Mouse (Mus musculus) neural tube, embryonic 13.5 days (tissue): ENCODE measurements at regions not wholly inside any gene's neighbourhood (a gene's known extent, or its start where the extent isn't known, plus 50 kb on each side); places are given as distances from the start of the nearest gene placed in this dataset.

Experiments
- ATAC-seq: fragments of 200-750 bp; cut with Nextera tagmentation; 2 replicates; pipeline ENCODE4 v1.8.0; 2017; ENCODE audit warnings: low read depth, mild to moderate bottlenecking, moderate TSS enrichment, moderate library complexity
- H3K27ac ChIP-seq: fragments of 300-500 bp; sonication (generic); replicated peaks from 2 replicates; pipeline ENCODE4 v1.5.1; 2015; ENCODE audit warnings: moderate library complexity, mild to moderate bottlenecking, inconsistent platforms
- H3K27me3 ChIP-seq: fragments of 300-500 bp; sonication (generic); 2 replicates; pipeline ENCODE4 v1.6.1; 2015; ENCODE audit warnings: mild to moderate bottlenecking, inconsistent platforms
- H3K36me3 ChIP-seq: fragments of 300-500 bp; sonication (generic); 2 replicates; pipeline ENCODE4 v1.6.1; 2015; ENCODE audit warnings: mild to moderate bottlenecking, inconsistent platforms
- H3K4me1 ChIP-seq: fragments of 300-500 bp; sonication (generic); replicated peaks from 2 replicates; pipeline ENCODE4 v1.6.1; 2015; ENCODE audit warnings: inconsistent platforms
- H3K4me2 ChIP-seq: fragments of 300-500 bp; sonication (generic); 2 replicates; pipeline ENCODE4 v1.6.1; 2015; ENCODE audit warnings: inconsistent platforms, mild to moderate bottlenecking, moderate library complexity
- H3K4me3 ChIP-seq: fragments of 300-500 bp; sonication (generic); 2 replicates; pipeline ENCODE4 v1.5.1; 2015; ENCODE audit warnings: mild to moderate bottlenecking, inconsistent platforms
- H3K9ac ChIP-seq: fragments of 300-500 bp; sonication (generic); 2 replicates; pipeline ENCODE4 v1.6.1; 2015; ENCODE audit warnings: moderate library complexity, mild to moderate bottlenecking, inconsistent platforms
- H3K9me3 ChIP-seq: fragments of 300-500 bp; sonication (generic); 2 replicates; pipeline ENCODE4 v1.6.1; 2016; ENCODE audit warnings: inconsistent platforms
- WGBS: fragments of 180-500 bp; shearing (Covaris S2); methylation state at CpG from one replicate; pipeline ENCODE4 v1.1.7; 2015; 5-methylcytosine and 5-hydroxymethylcytosine counted together

- ATAC-seq = no peak
- Histone ChIP-seq H3K4me3 (no peak overlapping the region), H3K4me1 (peaks cover 21% of the 10 kb centered on the region), H3K27me3 (no peaks in the 10 kb centered on the region), H3K27ac (no peak overlapping the region), H3K4me2 (no peak overlapping the region), H3K36me3 (no peaks in the 10 kb centered on the region), H3K9ac (no peak overlapping the region), H3K9me3 (no peaks in the 10 kb centered on the region)
- WGBS = 90% methylated on average over 3 of the region's 3 CpGs
Measured at GRCm38 (mm10) chr3:105228401-105228800, 161.8 kb downstream of the 4930564D02Rik start.

DNA sequence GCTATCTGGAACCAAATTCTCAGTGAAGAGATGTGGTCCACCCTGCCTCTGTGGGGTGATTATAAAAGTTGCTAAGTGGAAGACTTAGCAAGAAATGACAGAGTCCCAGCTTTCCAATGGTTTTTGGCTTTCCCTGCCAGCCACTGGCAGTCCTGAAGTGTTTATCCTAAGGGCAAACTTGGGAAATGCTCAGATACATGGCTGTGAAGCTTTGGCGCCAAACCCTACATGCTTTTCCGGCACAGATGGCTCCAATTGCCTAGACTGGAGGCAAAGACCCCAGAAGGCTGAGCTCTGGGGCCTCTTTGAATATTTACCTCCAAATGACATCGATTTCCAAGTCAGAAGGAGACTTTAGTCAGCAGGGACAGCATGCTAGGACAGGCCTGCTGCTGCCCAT lies 174.4 kb downstream of the 4930564D02Rik start:
- Histone ChIP-seq H3K9me3 (no peaks in the 10 kb centered on the region), H3K4me3 (no peak overlapping the region), H3K4me1 (0 out of 2 replicates have a peak, but pooled peaks cover 7% of the 10 kb centered on the region), H3K36me3 (no peaks in the 10 kb centered on the region), H3K27ac (no peak overlapping the region), H3K27me3 (no peaks in the 10 kb centered on the region), H3K4me2 (no peak overlapping the region), H3K9ac (no peak overlapping the region)
- no peak for ATAC-seq
- 86% methylated on average over 3 of the region's 3 CpGs for WGBS

GRCm38 (mm10) chr3:105257096-105257495 lies 190.5 kb downstream of the 4930564D02Rik start:
- no peaks in the 10 kb centered on the region for H3K27me3 ChIP-seq
- no peaks in the 10 kb centered on the region for H3K4me1 ChIP-seq
- no peak overlapping the region for H3K27ac ChIP-seq
- no peaks in the 10 kb centered on the region for H3K36me3 ChIP-seq
- H3K4me3 ChIP-seq = no peak overlapping the region
- WGBS = 81% methylated on average over 2 of the region's 2 CpGs
- no peak overlapping the region for H3K9ac ChIP-seq
- H3K9me3 ChIP-seq = no peaks in the 10 kb centered on the region
- no peak for ATAC-seq
- no peak overlapping the region for H3K4me2 ChIP-seq

- no peaks in the 10 kb centered on the region for H3K27me3 ChIP-seq
- 31% methylated on average over 4 of the region's 4 CpGs for whole genome bisulfite sequencing
- H3K9me3 ChIP-seq = no peaks in the 10 kb centered on the region
- no peak overlapping the region for H3K4me2 ChIP-seq
- no peaks in the 10 kb centered on the region for H3K36me3 ChIP-seq
- no peak for ATAC-seq
- no peak overlapping the region for H3K4me3 ChIP-seq
- H3K4me1 ChIP-seq = no peaks in the 10 kb centered on the region
- H3K9ac ChIP-seq = no peak overlapping the region
- H3K27ac ChIP-seq = no peak overlapping the region
Measured at GRCm38 (mm10) chr3:105275241-105275640, 176.9 kb upstream of the Kcnd3 start.

GRCm38 (mm10) chr3:105280971-105281370 lies 171.2 kb upstream of the Kcnd3 start:
- H3K9ac ChIP-seq = no peak overlapping the region
- H3K36me3 ChIP-seq = no peaks in the 10 kb centered on the region
- H3K9me3 ChIP-seq = no peaks in the 10 kb centered on the region
- no peak for ATAC-seq
- H3K4me2 ChIP-seq = no peak overlapping the region
- no peaks in the 10 kb centered on the region for H3K27me3 ChIP-seq
- H3K27ac ChIP-seq = 0 out of 2 replicates have a peak overlapping the region, but pooled peaks have one; percentile 10
- H3K4me3 ChIP-seq = no peak overlapping the region
- 67% methylated on average over 5 of the region's 5 CpGs for WGBS
- no peaks in the 10 kb centered on the region for H3K4me1 ChIP-seq

DNA sequence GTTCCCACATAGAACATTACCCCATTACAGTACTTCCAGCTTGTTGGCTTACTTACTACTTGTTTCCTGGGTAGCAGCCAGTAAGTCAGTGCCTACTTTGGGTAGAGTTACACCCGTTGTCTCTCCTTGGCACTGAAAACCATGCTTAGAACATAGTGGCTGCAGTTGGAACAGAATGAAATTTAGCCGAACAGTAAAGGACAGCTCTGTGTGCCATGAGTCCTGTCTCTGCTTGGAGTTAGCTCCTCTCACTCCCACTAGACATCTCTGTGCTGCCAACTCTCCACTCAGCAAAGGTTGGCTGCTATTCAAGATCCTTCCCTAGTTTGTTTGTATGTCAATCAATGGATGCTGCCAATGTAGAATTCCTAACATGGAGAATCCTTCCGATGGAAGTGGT lies 170.4 kb upstream of the Kcnd3 start:
- Histone ChIP-seq H3K27me3 (no peaks in the 10 kb centered on the region), H3K9me3 (no peaks in the 10 kb centered on the region), H3K4me2 (no peak overlapping the region), H3K4me3 (no peak overlapping the region), H3K9ac (no peak overlapping the region), H3K36me3 (no peaks in the 10 kb centered on the region), H3K4me1 (no peaks in the 10 kb centered on the region), H3K27ac (no peak overlapping the region)
- 93% methylated on average over 3 of the region's 3 CpGs for WGBS
- no peak for ATAC-seq

DNA sequence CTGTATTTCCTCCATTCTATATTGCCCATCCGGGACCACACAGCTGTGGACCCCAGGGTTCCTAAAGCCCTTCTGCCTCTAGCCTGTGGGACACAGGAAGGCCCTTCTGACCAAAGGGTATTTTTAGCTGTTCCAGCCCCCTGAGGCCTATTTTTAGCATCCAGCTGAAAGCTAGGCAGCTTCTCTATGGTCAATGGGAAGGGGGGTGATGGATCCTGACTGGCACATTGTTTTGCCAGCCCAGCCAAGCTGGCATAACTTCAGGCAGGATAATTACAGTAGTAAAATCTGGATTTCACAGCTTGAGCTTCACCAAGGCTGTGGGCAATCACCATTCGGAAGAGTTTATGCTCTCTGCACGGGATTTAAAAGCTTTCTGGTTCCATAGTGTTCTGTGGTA lies 153.9 kb upstream of the Kcnd3 start:
- Histone ChIP-seq H3K4me2 (no peak overlapping the region), H3K9me3 (no peaks in the 10 kb centered on the region), H3K27me3 (no peaks in the 10 kb centered on the region), H3K27ac (no peak overlapping the region), H3K36me3 (no peaks in the 10 kb centered on the region), H3K4me1 (peaks cover 10% of the 10 kb centered on the region), H3K4me3 (no peak overlapping the region), H3K9ac (no peak overlapping the region)
- no peak for ATAC-seq
- 68% methylated on average over 3 of the region's 3 CpGs for WGBS

GRCm38 (mm10) chr3:105300693-105301548 lies 151.2 kb upstream of the Kcnd3 start:
- 47% methylated on average over 7 of the region's 7 CpGs for WGBS
- Histone ChIP-seq H3K27ac (no peak overlapping the region), H3K9ac (no peak overlapping the region), H3K4me2 (no peak overlapping the region), H3K36me3 (no peaks in the 10 kb centered on the region), H3K4me1 (peaks cover 10% of the 10 kb centered on the region), H3K27me3 (no peaks in the 10 kb centered on the region), H3K9me3 (no peaks in the 10 kb centered on the region), H3K4me3 (no peak overlapping the region)
- no peak for ATAC-seq

GRCm38 (mm10) chr3:105307676-105308075 lies 144.5 kb upstream of the Kcnd3 start:
- Histone ChIP-seq H3K9ac (no peak overlapping the region), H3K27ac (no peak overlapping the region), H3K27me3 (no peaks in the 10 kb centered on the region), H3K4me3 (no peak overlapping the region), H3K36me3 (no peaks in the 10 kb centered on the region), H3K4me2 (no peak overlapping the region), H3K4me1 (no peaks in the 10 kb centered on the region), H3K9me3 (no peaks in the 10 kb centered on the region)
- WGBS = 52% methylated on average over 2 of the region's 2 CpGs
- ATAC-seq = no peak

GRCm38 (mm10) chr3:105309020-105309419 lies 143.1 kb upstream of the Kcnd3 start:
- no peak overlapping the region for H3K4me2 ChIP-seq
- 88% methylated on average over 2 of the region's 2 CpGs for WGBS
- ATAC-seq = no peak

DNA sequence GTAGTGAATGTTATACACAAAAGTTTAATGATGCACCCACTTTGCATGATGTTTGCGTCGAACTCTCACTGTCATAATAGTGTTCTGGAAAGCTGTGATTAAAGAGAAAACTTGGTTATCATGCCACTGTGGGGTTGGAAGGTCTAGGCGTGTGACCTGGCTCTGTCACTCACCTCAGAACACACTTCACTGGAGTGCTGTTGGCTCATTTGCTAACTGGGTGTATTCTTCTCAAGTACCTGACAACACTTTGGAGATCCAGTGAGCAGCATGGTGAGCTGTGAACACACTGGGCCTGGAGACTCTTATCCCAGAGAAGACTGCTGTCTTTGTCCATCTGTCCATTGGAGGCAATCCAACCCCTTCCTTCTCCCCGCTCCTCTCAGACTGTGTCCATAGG lies 98.9 kb upstream of the Kcnd3 start:
- 96% methylated on average over 4 of the region's 4 CpGs for WGBS
- Histone ChIP-seq H3K27ac (no peak overlapping the region), H3K4me2 (no peak overlapping the region), H3K9me3 (no peaks in the 10 kb centered on the region), H3K36me3 (no peaks in the 10 kb centered on the region), H3K4me3 (no peak overlapping the region), H3K4me1 (peaks cover 14% of the 10 kb centered on the region; the same call in 1 of the 2 replicates), H3K9ac (no peak overlapping the region), H3K27me3 (no peaks in the 10 kb centered on the region)
- no peak for ATAC-seq

More at GRCm38 (mm10) chr3:105309020-105309419, 143.1 kb upstream of the Kcnd3 start:
- Histone ChIP-seq H3K36me3 (no peaks in the 10 kb centered on the region), H3K9me3 (no peaks in the 10 kb centered on the region), H3K4me1 (no peaks in the 10 kb centered on the region), H3K27ac (no peak overlapping the region), H3K27me3 (no peaks in the 10 kb centered on the region), H3K9ac (no peak overlapping the region), H3K4me3 (no peak overlapping the region)

DNA sequence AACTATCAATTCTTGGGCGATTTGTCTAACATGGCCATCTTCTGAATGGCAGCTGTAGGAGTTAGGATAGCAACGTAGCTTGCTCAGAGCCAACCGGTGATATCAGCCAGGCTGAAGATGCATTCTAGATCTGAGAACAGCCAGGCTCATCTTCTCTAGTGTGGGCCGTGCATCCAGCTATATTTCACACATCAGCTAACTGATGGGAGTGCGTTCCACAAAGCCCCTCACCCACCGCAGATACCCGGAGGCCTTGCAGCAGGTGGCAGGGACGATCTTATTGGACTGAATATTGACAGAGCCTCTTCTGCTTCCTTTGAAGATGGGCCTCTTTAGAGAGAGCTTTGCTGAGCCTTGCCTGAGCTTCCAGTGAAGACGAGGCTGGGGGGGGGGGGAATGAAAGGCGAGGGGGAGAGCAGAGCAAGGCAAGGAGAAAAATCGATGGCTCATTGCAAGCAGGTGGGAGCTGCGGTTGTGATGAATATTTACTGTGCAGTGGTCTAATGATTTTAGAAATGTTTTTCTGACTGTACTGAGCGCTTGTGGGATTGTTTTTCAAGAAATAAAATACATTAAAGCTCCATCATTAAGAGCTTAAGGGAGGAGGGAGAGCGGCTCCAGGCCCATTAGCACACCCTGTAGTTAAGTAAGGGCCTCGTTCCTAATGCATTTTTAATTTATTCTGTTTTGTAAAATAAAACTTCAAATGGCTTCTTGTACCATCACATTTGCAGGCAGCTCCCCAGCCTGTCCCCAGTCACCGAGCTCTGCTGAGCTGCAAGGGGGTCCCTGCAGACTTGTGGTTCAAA lies 97.8 kb upstream of the Kcnd3 start:
- Histone ChIP-seq H3K27me3 (no peaks in the 10 kb centered on the region), H3K27ac (0 out of 2 replicates have a peak overlapping the region, but pooled peaks have one; percentile 13), H3K4me2 (no peak overlapping the region), H3K4me1 (peaks cover 18% of the 10 kb centered on the region), H3K9me3 (no peaks in the 10 kb centered on the region), H3K36me3 (no peaks in the 10 kb centered on the region), H3K4me3 (no peak overlapping the region), H3K9ac (no peak overlapping the region)
- peak; percentile 69 for ATAC-seq
- 68% methylated on average over 16 of the region's 16 CpGs for WGBS
